Mouse (Mus musculus) hindbrain, embryonic 14.5 days (tissue): ENCODE measurements around the gene Gpr65. TPM values are rescaled to one million over a fixed set of nuclear protein-coding genes. Genes with fewer than 3 reads are reported as not detected.
"Not testable (repeated sequence)": the region's sequence is repeated elsewhere in the genome, so short reads cannot be mapped to it uniquely, and the experiment has no call there.

Experiments used
- ATAC-seq: fragments of 200-750 bp; cut with Nextera tagmentation; 2 replicates; pipeline ENCODE4 v1.8.0; 2017; ENCODE audit warnings: moderate number of reproducible peaks, mild to moderate bottlenecking, moderate TSS enrichment, moderate library complexity; ENCODE audit not compliant: low FRiP score
- DNase-seq: peaks from one replicate; pipeline ENCODE4 v3.0.0-alpha.2; 2015; ENCODE audit warnings: low spot score
- H3K27ac ChIP-seq: fragments of 300-500 bp; sonication (generic); 2 replicates; pipeline ENCODE4 v1.5.1; 2014; ENCODE audit warnings: mild to moderate bottlenecking, moderate library complexity
- H3K27me3 ChIP-seq: fragments of 300-500 bp; sonication (generic); 2 replicates; pipeline ENCODE4 v1.6.1; 2014; ENCODE audit warnings: mild to moderate bottlenecking, low read length, mixed read lengths; ENCODE audit not compliant: control insufficient read depth, insufficient read depth
- H3K36me3 ChIP-seq: fragments of 300-500 bp; sonication (generic); replicated peaks from 2 replicates; pipeline ENCODE4 v1.6.1; 2014; ENCODE audit not compliant: control insufficient read depth, insufficient read depth
- H3K4me1 ChIP-seq: fragments of 300-500 bp; sonication (generic); replicated peaks from 2 replicates; pipeline ENCODE4 v1.6.1; 2014; ENCODE audit warnings: antibody characterized with exemption, low read length, mixed read lengths; ENCODE audit not compliant: control insufficient read depth, insufficient read depth
- H3K4me2 ChIP-seq: fragments of 300-500 bp; sonication (generic); replicated peaks from 2 replicates; pipeline ENCODE4 v1.6.1; 2014; ENCODE audit warnings: mild to moderate bottlenecking, moderate library complexity
- H3K4me3 ChIP-seq: fragments of 300-500 bp; sonication (generic); replicated peaks from 2 replicates; pipeline ENCODE4 v1.5.1; 2014; ENCODE audit warnings: mild to moderate bottlenecking, low read length
- H3K9ac ChIP-seq: fragments of 300-500 bp; sonication (generic); 2 replicates; pipeline ENCODE4 v1.6.1; 2014
- H3K9me3 ChIP-seq: fragments of 300-500 bp; sonication (generic); 2 replicates; pipeline ENCODE4 v1.6.1; 2016; ENCODE audit warnings: low read length; ENCODE audit not compliant: control insufficient read depth
- WGBS: fragments of 180-500 bp; shearing (Covaris S2); extraction: QIAGEN DNeasy Blood & Tissue Kit; methylation state at CpG from one replicate; pipeline ENCODE4 v1.1.7; 2014; 5-methylcytosine and 5-hydroxymethylcytosine counted together
- polyA plus RNA-seq: library from polyadenylated mRNA; unstranded; fragments of >200 nt; fragmentation: Nextera tagmentation; extraction: Ambion mirVana; gene quantifications from 2 replicates; pipeline ENCODE4 v1.2.1, GENCODE M21; 2014

Gene Gpr65
- 0.35 and 0.48 TPM in 2 replicates for polyA plus RNA-seq

DNA sequence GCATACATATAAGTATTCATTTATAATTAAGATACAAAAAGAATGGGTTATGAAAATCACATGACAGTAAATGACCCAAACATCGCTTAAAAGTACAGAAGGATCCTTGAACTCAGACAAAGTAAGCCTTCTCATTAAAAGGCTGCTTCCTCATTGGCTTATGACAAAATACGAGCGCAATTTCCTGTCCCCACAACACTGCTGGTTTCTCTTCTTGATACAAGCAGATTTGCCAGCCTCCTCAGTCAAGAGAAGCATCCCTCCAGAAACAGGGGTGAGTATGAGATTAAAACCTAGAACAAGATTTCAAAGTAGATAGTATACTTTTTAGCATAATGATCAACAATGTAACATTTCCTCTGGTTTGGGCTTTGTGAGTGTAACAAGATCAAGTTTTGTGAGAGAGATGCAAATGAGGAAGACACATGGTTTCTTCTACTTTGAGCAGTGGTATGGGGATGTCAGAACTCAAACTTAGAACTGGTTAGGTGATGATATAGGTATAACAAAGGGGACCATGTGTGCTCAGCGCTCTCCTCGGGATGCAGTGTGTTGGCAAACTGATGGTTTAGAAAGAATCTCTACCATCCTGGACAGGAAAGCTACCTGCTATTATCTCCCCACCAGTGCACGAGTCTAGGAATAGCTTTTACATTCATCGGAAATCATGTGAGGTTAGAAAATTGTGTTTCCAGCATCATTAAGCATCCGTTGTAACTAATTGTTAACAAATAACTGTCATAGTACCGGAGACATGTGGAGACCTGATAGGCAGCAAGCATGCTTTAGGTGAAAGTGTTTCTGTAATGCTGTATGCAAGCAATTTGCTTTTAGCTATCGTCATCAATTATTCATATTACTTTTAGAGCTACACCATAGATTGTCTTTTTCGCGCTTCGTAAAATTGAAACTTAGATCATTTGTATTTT is at the start of gene Gpr65:
Gene Gpr65 (plus strand): TSS at position 195 of the 929 bp plus-strand sequence.
- DNase-seq (no peak), ATAC-seq (no peak)
- Histone ChIP-seq H3K27me3 (no peaks in the 10 kb centered on the region), H3K4me2 (no peak within 1 kb of the TSS), H3K27ac (no peak within 1 kb of the TSS), H3K9me3 (no peaks in the 10 kb centered on the region), H3K9ac (no peak within 1 kb of the TSS), H3K4me3 (no peak within 1 kb of the TSS), H3K36me3 (no peaks in the 10 kb centered on the region), H3K4me1 (no peaks in the 10 kb centered on the region)
- 86% methylated on average over 13 of the region's 13 CpGs for WGBS

GRCm38 (mm10) chr12:98223286-98223685 is 45.1 kb upstream of the Gpr65 start:
- ATAC-seq (no peak), DNase-seq (no peak)
- Histone ChIP-seq H3K9me3 (no peaks in the 10 kb centered on the region), H3K4me3 (no peak overlapping the region), H3K36me3 (peaks cover 14% of the 10 kb centered on the region), H3K4me1 (no peaks in the 10 kb centered on the region), H3K9ac (no peak overlapping the region), H3K27ac (no peak overlapping the region), H3K27me3 (no peaks in the 10 kb centered on the region), H3K4me2 (no peak overlapping the region)
- WGBS: 92% methylated on average over 5 of the region's 5 CpGs

GRCm38 (mm10) chr12:98227037-98227436 is 41.4 kb upstream of the Gpr65 start:
- H3K4me3 ChIP-seq: no peak overlapping the region
- no peaks in the 10 kb centered on the region for H3K27me3 ChIP-seq
- H3K27ac ChIP-seq: no peak overlapping the region
- no peak for ATAC-seq
- H3K36me3 ChIP-seq: peaks cover 12% of the 10 kb centered on the region
- WGBS: 93% methylated on average over 2 of the region's 2 CpGs
- no peak for DNase-seq
- no peak overlapping the region for H3K4me2 ChIP-seq
- no peaks in the 10 kb centered on the region for H3K4me1 ChIP-seq
- no peak overlapping the region for H3K9ac ChIP-seq
- no peaks in the 10 kb centered on the region for H3K9me3 ChIP-seq

- H3K9ac ChIP-seq, H3K4me1 ChIP-seq, H3K36me3 ChIP-seq, H3K27me3 ChIP-seq, H3K4me3 ChIP-seq, H3K9me3 ChIP-seq, ATAC-seq, H3K27ac ChIP-seq, DNase-seq, H3K4me2 ChIP-seq: not testable (repeated sequence)
- WGBS: 93% methylated on average over 6 of the region's 6 CpGs
These were observed 30.0 kb upstream of the Gpr65 start for GRCm38 (mm10) chr12:98238478-98238877.

DNA sequence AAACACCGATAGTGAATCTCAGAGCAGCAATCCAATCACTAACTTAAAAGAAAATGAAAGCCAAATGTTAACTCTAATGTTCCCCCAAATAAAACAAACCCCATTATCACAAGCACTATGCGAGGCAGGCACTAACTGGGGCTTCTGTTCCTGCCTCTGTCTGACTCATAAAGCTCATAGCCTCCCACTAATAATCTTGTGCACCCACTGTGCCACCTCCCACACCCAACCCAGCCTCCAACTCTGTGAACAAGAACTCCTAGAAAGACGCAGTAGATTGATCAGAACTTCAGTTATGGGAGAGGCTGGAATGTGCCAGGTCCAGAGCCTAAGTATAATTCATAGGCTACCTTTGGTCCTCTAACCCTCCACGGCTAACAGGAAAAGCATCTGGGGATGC is 24.3 kb upstream of the Gpr65 start:
- no peaks in the 10 kb centered on the region for H3K27me3 ChIP-seq
- no peak overlapping the region for H3K4me3 ChIP-seq
- H3K27ac ChIP-seq: no peak overlapping the region
- H3K4me2 ChIP-seq: no peak overlapping the region
- H3K9ac ChIP-seq: no peak overlapping the region
- H3K36me3 ChIP-seq: peaks cover 4% of the 10 kb centered on the region
- WGBS: 92% methylated on average over 4 of the region's 4 CpGs
- H3K9me3 ChIP-seq: no peaks in the 10 kb centered on the region
- DNase-seq (no peak), ATAC-seq (no peak)
- no peaks in the 10 kb centered on the region for H3K4me1 ChIP-seq

DNA sequence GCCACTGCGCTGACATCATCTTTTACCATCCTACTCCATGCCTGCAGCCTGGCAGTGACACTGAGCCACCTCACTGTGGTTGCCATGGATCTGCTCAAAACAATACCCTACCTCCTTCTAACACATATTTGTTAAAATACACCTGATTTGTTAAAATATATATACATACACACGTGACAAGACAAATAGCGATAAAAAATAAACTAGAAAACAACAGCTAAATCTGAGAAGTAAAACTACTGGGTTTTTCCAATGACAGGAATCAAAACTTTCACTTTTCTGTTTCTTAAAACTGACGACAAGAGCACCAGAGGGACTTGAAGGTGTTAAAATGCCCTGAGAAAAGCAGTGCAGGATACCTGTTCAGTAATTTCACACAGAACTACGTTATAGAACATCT is 23.6 kb upstream of the Gpr65 start:
- Histone ChIP-seq H3K27ac (no peak overlapping the region), H3K9ac (no peak overlapping the region), H3K4me2 (no peak overlapping the region), H3K27me3 (no peaks in the 10 kb centered on the region), H3K36me3 (peaks cover 5% of the 10 kb centered on the region), H3K9me3 (no peaks in the 10 kb centered on the region), H3K4me3 (no peak overlapping the region), H3K4me1 (no peaks in the 10 kb centered on the region)
- ATAC-seq: no peak
- WGBS: 94% methylated on average over 5 of the region's 5 CpGs
- DNase-seq: no peak

DNA sequence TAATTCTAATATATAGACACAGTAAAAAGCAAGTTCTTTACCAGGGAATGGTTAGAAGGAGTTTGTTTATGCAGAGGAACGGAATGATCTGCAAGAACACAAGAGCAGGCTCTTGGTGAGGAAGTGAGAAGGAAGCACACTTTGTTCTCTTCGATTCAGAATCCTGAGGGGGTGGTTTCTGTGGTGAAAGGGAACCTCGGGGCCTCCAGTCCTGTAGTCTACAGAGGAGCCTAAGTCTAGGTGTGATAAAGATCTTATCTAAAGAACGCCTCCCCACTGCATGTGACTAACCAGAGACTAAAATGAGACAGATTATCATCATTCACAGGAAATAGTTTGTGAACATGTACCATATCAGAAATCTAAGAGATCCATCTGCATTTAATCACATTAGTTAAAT is 21.6 kb upstream of the Gpr65 start:
- WGBS: 87% methylated on average over 4 of the region's 4 CpGs
- no peak for ATAC-seq

GRCm38 (mm10) chr12:98249671-98250070 is 18.8 kb upstream of the Gpr65 start:
- Histone ChIP-seq H3K27ac (no peak overlapping the region), H3K9ac (no peak overlapping the region), H3K4me3 (no peak overlapping the region), H3K4me2 (no peak overlapping the region), H3K9me3 (no peaks in the 10 kb centered on the region), H3K4me1 (no peaks in the 10 kb centered on the region), H3K27me3 (no peaks in the 10 kb centered on the region), H3K36me3 (peaks cover 18% of the 10 kb centered on the region; the same call in 1 of the 2 replicates)
- DNase-seq (no peak), ATAC-seq (no peak)
- 84% methylated on average over 3 of the region's 3 CpGs for WGBS

More for the DNA sequence above, 21.6 kb upstream of the Gpr65 start:
- Histone ChIP-seq H3K4me3 (no peak overlapping the region), H3K4me1 (no peaks in the 10 kb centered on the region), H3K4me2 (no peak overlapping the region), H3K9ac (no peak overlapping the region), H3K9me3 (no peaks in the 10 kb centered on the region), H3K27ac (no peak overlapping the region), H3K27me3 (no peaks in the 10 kb centered on the region), H3K36me3 (peaks cover 15% of the 10 kb centered on the region)
- DNase-seq: no peak

- Histone ChIP-seq H3K9me3 (no peaks in the 10 kb centered on the region), H3K27ac (no peak overlapping the region), H3K36me3 (peaks cover 18% of the 10 kb centered on the region; the same call in 1 of the 2 replicates), H3K9ac (no peak overlapping the region), H3K4me3 (no peak overlapping the region), H3K27me3 (no peaks in the 10 kb centered on the region), H3K4me2 (no peak overlapping the region), H3K4me1 (no peaks in the 10 kb centered on the region)
- 96% methylated on average over 8 of the region's 8 CpGs for WGBS
- DNase-seq (no peak), ATAC-seq (no peak)
These were observed 18.1 kb upstream of the Gpr65 start for GRCm38 (mm10) chr12:98250327-98250726.
